In the genomic region with DNA sequence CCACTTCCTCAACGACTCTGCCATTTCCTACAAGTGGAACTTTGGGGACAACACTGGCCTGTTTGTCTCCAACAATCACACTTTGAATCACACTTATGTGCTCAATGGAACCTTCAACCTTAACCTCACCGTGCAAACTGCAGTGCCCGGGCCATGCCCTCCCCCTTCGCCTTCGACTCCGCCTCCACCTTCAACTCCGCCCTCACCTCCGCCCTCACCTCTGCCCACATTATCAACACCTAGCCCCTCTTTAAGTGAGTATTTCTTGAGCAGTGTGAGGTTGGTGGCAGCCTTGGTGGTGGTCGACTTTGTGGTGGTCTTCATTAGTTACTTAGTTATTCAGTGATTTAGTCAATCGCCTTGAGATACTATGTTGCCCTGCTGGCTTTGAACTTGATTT, we compare ENCODE assay signal across 20 mouse cellular contexts. TPM values are rescaled to one million over a fixed set of nuclear protein-coding genes. Genes with fewer than 3 reads are reported as not detected.
"Had no signal": no experiment of that assay in that cellular context is flagged by ENCODE, and none has a peak within 500 bp of the region (broad histone marks: within the 10 kb centered on the region; RNA-seq: fewer than 3 reads in every experiment).

No protein-coding gene starts in this region.

- H3K27ac ChIP-seq: liver, embryonic 12.5 days; liver, embryonic 14.5 days; midbrain, embryonic 10.5 days; neural tube, embryonic 13.5 days; neural tube, embryonic 15.5 days had no signal

- H3K27me3 ChIP-seq: liver, embryonic 12.5 days; neural tube, embryonic 13.5 days; neural tube, embryonic 15.5 days had no signal

- H3K4me2 ChIP-seq: liver, embryonic 12.5 days; lung, embryonic 14.5 days; neural tube, embryonic 13.5 days; neural tube, embryonic 15.5 days had no signal

- H3K36me3 ChIP-seq: liver, embryonic 12.5 days; midbrain, embryonic 10.5 days; neural tube, embryonic 13.5 days; neural tube, embryonic 15.5 days had no signal

- H3K9ac ChIP-seq: liver, embryonic 12.5 days; liver, embryonic 14.5 days; lung, embryonic 14.5 days; neural tube, embryonic 13.5 days; neural tube, embryonic 15.5 days had no signal

- H3K4me1 ChIP-seq: liver, embryonic 12.5 days; neural tube, embryonic 13.5 days; neural tube, embryonic 15.5 days had no signal

- ATAC-seq: liver, embryonic 12.5 days; midbrain, embryonic 16.5 days had no signal

- H3K4me3 ChIP-seq: liver, embryonic 12.5 days; midbrain, embryonic 10.5 days; myocyte; neural tube, embryonic 13.5 days; neural tube, embryonic 15.5 days had no signal

- H3K9me3 ChIP-seq: liver, embryonic 12.5 days; midbrain, embryonic 10.5 days; neural tube, embryonic 13.5 days; neural tube, embryonic 15.5 days had no signal

- DNase-seq: lung, adult 18-20 months; lung, embryonic 14.5 days; lung, postnatal 10 days; lung, postnatal 4 days; midbrain, embryonic 14.5 days; retina, postnatal 1 day; right cerebral cortex, adult 18-20 months; right cerebral cortex, postnatal 14 days; spleen, adult 18-20 months; thymus, adult 18-20 months; thymus, postnatal 14 days; thymus, postnatal 4 days had no signal

RNA-seq across cellular contexts. Expression of gene Gpnmb, which starts 11.5 kb away (rescaled TPM):
- total RNA-seq: megakaryocyte-erythroid progenitor cell, adult 5-6 weeks had no signal
